Mouse (Mus musculus): ENCODE measurements around the gene Fam185a. TPM values are rescaled to one million over a fixed set of nuclear protein-coding genes. Genes with fewer than 3 reads are reported as not detected.

Fam185a gene
- polyA plus RNA-seq, 1 experiment from 2014 or later, result 6.9 TPM

GRCm38 (mm10) chr5:21491469-21491868 lies 66.7 kb downstream of the Fam185a start:
- no peaks in the 10 kb centered on the region for H3K9me3 ChIP-seq (replicated peaks; ENCODE audit: control insufficient read depth, low read length)
- no peak for DNase-seq (ENCODE audit: low spot score)
- H3K4me2 ChIP-seq (ENCODE audit: low read depth, low read length), result no peak overlapping the region
- no peaks in the 10 kb centered on the region for H3K27me3 ChIP-seq (ENCODE audit: control insufficient read depth, insufficient read depth, low read length)
- H3K27ac ChIP-seq (replicated peaks; ENCODE audit: low read depth, low read length), result no peak overlapping the region
- ATAC-seq (replicated peaks; ENCODE audit: insufficient number of reproducible peaks, low FRiP score, low TSS enrichment, low read depth), result no peak
- peaks cover 5% of the 10 kb centered on the region; the same call in 1 of the 2 replicates for H3K4me1 ChIP-seq (ENCODE audit: control insufficient read depth, insufficient read depth, low read length)
- no peak overlapping the region for H3K4me3 ChIP-seq (ENCODE audit: low read depth, low read length)
- H3K36me3 ChIP-seq (replicated peaks; ENCODE audit: control insufficient read depth, insufficient read depth, low read depth, low read length), result no peaks in the 10 kb centered on the region
- 79% methylated on average over 2 of the region's 2 CpGs for WGBS
- H3K9ac ChIP-seq (replicated peaks; ENCODE audit: low read length), result no peak overlapping the region

- ATAC-seq (replicated peaks; ENCODE audit: insufficient number of reproducible peaks, low FRiP score, low TSS enrichment, low read depth), result no peak
- Histone ChIP-seq H3K9ac (replicated peaks; ENCODE audit: low read length) (no peak overlapping the region), H3K4me3 (ENCODE audit: low read depth, low read length) (no peak overlapping the region), H3K9me3 (replicated peaks; ENCODE audit: control insufficient read depth, low read length) (no peaks in the 10 kb centered on the region), H3K27me3 (ENCODE audit: control insufficient read depth, insufficient read depth, low read length) (no peaks in the 10 kb centered on the region), H3K4me1 (ENCODE audit: control insufficient read depth, insufficient read depth, low read length) (peaks cover 5% of the 10 kb centered on the region; the same call in 1 of the 2 replicates), H3K36me3 (replicated peaks; ENCODE audit: control insufficient read depth, insufficient read depth, low read depth, low read length) (no peaks in the 10 kb centered on the region), H3K4me2 (ENCODE audit: low read depth, low read length) (no peak overlapping the region), H3K27ac (replicated peaks; ENCODE audit: low read depth, low read length) (no peak overlapping the region)
- WGBS, result 68% methylated on average over 3 of the region's 3 CpGs
- DNase-seq (ENCODE audit: low spot score), result no peak
Measured at GRCm38 (mm10) chr5:21492213-21492612, 67.5 kb downstream of the Fam185a start.

- Histone ChIP-seq H3K27me3 (ENCODE audit: control insufficient read depth, insufficient read depth, low read length) (no peaks in the 10 kb centered on the region), H3K4me1 (ENCODE audit: control insufficient read depth, insufficient read depth, low read length) (peaks cover 5% of the 10 kb centered on the region; the same call in 1 of the 2 replicates), H3K4me3 (ENCODE audit: low read depth, low read length) (no peak overlapping the region), H3K9ac (replicated peaks; ENCODE audit: low read length) (no peak overlapping the region), H3K27ac (replicated peaks; ENCODE audit: low read depth, low read length) (no peak overlapping the region), H3K9me3 (replicated peaks; ENCODE audit: control insufficient read depth, low read length) (no peaks in the 10 kb centered on the region), H3K4me2 (ENCODE audit: low read depth, low read length) (no peak overlapping the region), H3K36me3 (replicated peaks; ENCODE audit: control insufficient read depth, insufficient read depth, low read depth, low read length) (no peaks in the 10 kb centered on the region)
- DNase-seq (ENCODE audit: low spot score) (peak; percentile 9), ATAC-seq (replicated peaks; ENCODE audit: insufficient number of reproducible peaks, low FRiP score, low TSS enrichment, low read depth) (no peak)
- 84% methylated on average over 8 of the region's 8 CpGs for WGBS
Measured at GRCm38 (mm10) chr5:21493294-21493999, 68.7 kb downstream of the Fam185a start.

- H3K36me3 ChIP-seq (replicated peaks; ENCODE audit: control insufficient read depth, insufficient read depth, low read depth, low read length), result no peaks in the 10 kb centered on the region
- H3K27ac ChIP-seq (replicated peaks; ENCODE audit: low read depth, low read length), result no peak overlapping the region
- ATAC-seq (replicated peaks; ENCODE audit: insufficient number of reproducible peaks, low FRiP score, low TSS enrichment, low read depth) (no peak), DNase-seq (ENCODE audit: low spot score) (peak; percentile 33)
- no peak overlapping the region for H3K4me3 ChIP-seq (ENCODE audit: low read depth, low read length)
- H3K9ac ChIP-seq (replicated peaks; ENCODE audit: low read length), result no peak overlapping the region
- H3K4me2 ChIP-seq (ENCODE audit: low read depth, low read length), result no peak overlapping the region
- WGBS, result 39% methylated on average over 3 of the region's 3 CpGs
- H3K9me3 ChIP-seq (replicated peaks; ENCODE audit: control insufficient read depth, low read length), result no peaks in the 10 kb centered on the region
- H3K4me1 ChIP-seq (ENCODE audit: control insufficient read depth, insufficient read depth, low read length), result no peaks in the 10 kb centered on the region
- no peaks in the 10 kb centered on the region for H3K27me3 ChIP-seq (ENCODE audit: control insufficient read depth, insufficient read depth, low read length)
Measured at GRCm38 (mm10) chr5:21494781-21495180, 70.0 kb downstream of the Fam185a start.

- no peak overlapping the region for H3K4me2 ChIP-seq (ENCODE audit: low read depth, low read length)
- DNase-seq (ENCODE audit: low spot score) (peak; percentile 72), ATAC-seq (replicated peaks; ENCODE audit: insufficient number of reproducible peaks, low FRiP score, low TSS enrichment, low read depth) (peak; percentile 67)
- H3K27me3 ChIP-seq (ENCODE audit: control insufficient read depth, insufficient read depth, low read length), result no peaks in the 10 kb centered on the region
- WGBS, result 48% methylated on average over 6 of the region's 6 CpGs
- H3K27ac ChIP-seq (replicated peaks; ENCODE audit: low read depth, low read length), result 0 out of 2 replicates have a peak overlapping the region, but pooled peaks have one; percentile 31
- H3K4me1 ChIP-seq (ENCODE audit: control insufficient read depth, insufficient read depth, low read length), result no peaks in the 10 kb centered on the region
- no peaks in the 10 kb centered on the region for H3K9me3 ChIP-seq (replicated peaks; ENCODE audit: control insufficient read depth, low read length)
- no peak overlapping the region for H3K9ac ChIP-seq (replicated peaks; ENCODE audit: low read length)
- H3K4me3 ChIP-seq (ENCODE audit: low read depth, low read length), result no peak overlapping the region
- no peaks in the 10 kb centered on the region for H3K36me3 ChIP-seq (replicated peaks; ENCODE audit: control insufficient read depth, insufficient read depth, low read depth, low read length)
Measured at GRCm38 (mm10) chr5:21496321-21496720, 71.6 kb downstream of the Fam185a start.

GRCm38 (mm10) chr5:21496881-21497280 lies 72.1 kb downstream of the Fam185a start:
- Histone ChIP-seq H3K36me3 (replicated peaks; ENCODE audit: control insufficient read depth, insufficient read depth, low read depth, low read length) (no peaks in the 10 kb centered on the region), H3K4me1 (ENCODE audit: control insufficient read depth, insufficient read depth, low read length) (no peaks in the 10 kb centered on the region), H3K27me3 (ENCODE audit: control insufficient read depth, insufficient read depth, low read length) (no peaks in the 10 kb centered on the region), H3K27ac (replicated peaks; ENCODE audit: low read depth, low read length) (no peak overlapping the region), H3K9ac (replicated peaks; ENCODE audit: low read length) (no peak overlapping the region), H3K4me3 (ENCODE audit: low read depth, low read length) (no peak overlapping the region), H3K9me3 (replicated peaks; ENCODE audit: control insufficient read depth, low read length) (no peaks in the 10 kb centered on the region), H3K4me2 (ENCODE audit: low read depth, low read length) (no peak overlapping the region)
- no peak for ATAC-seq (replicated peaks; ENCODE audit: insufficient number of reproducible peaks, low FRiP score, low TSS enrichment, low read depth)
- DNase-seq (ENCODE audit: low spot score), result no peak
- 37% methylated on average over 3 of the region's 3 CpGs for WGBS

GRCm38 (mm10) chr5:21498490-21498889 lies 73.7 kb downstream of the Fam185a start:
- no peaks in the 10 kb centered on the region for H3K9me3 ChIP-seq (replicated peaks; ENCODE audit: control insufficient read depth, low read length)
- 91% methylated on average over 2 of the region's 2 CpGs for WGBS

GRCm38 (mm10) chr5:21498925-21499324 lies 74.2 kb downstream of the Fam185a start:
- H3K27me3 ChIP-seq (ENCODE audit: control insufficient read depth, insufficient read depth, low read length), result no peaks in the 10 kb centered on the region
- 82% methylated on average over 11 of the region's 11 CpGs for WGBS
- no peaks in the 10 kb centered on the region for H3K36me3 ChIP-seq (replicated peaks; ENCODE audit: control insufficient read depth, insufficient read depth, low read depth, low read length)
- H3K27ac ChIP-seq (replicated peaks; ENCODE audit: low read depth, low read length), result no peak overlapping the region
- no peak for DNase-seq (ENCODE audit: low spot score)
- ATAC-seq (replicated peaks; ENCODE audit: insufficient number of reproducible peaks, low FRiP score, low TSS enrichment, low read depth), result no peak
- H3K4me2 ChIP-seq (ENCODE audit: low read depth, low read length), result no peak overlapping the region
- no peaks in the 10 kb centered on the region for H3K9me3 ChIP-seq (replicated peaks; ENCODE audit: control insufficient read depth, low read length)
- no peak overlapping the region for H3K4me3 ChIP-seq (ENCODE audit: low read depth, low read length)
- no peak overlapping the region for H3K9ac ChIP-seq (replicated peaks; ENCODE audit: low read length)
- no peaks in the 10 kb centered on the region for H3K4me1 ChIP-seq (ENCODE audit: control insufficient read depth, insufficient read depth, low read length)

More at GRCm38 (mm10) chr5:21498490-21498889, 73.7 kb downstream of the Fam185a start:
- no peaks in the 10 kb centered on the region for H3K36me3 ChIP-seq (replicated peaks; ENCODE audit: control insufficient read depth, insufficient read depth, low read depth, low read length)
- H3K27ac ChIP-seq (replicated peaks; ENCODE audit: low read depth, low read length), result no peak overlapping the region
- DNase-seq (ENCODE audit: low spot score), result no peak
- H3K4me1 ChIP-seq (ENCODE audit: control insufficient read depth, insufficient read depth, low read length), result no peaks in the 10 kb centered on the region
- H3K4me2 ChIP-seq (ENCODE audit: low read depth, low read length), result no peak overlapping the region
- no peaks in the 10 kb centered on the region for H3K27me3 ChIP-seq (ENCODE audit: control insufficient read depth, insufficient read depth, low read length)
- no peak overlapping the region for H3K9ac ChIP-seq (replicated peaks; ENCODE audit: low read length)
- no peak for ATAC-seq (replicated peaks; ENCODE audit: insufficient number of reproducible peaks, low FRiP score, low TSS enrichment, low read depth)
- H3K4me3 ChIP-seq (ENCODE audit: low read depth, low read length), result no peak overlapping the region
